Mouse (Mus musculus): ENCODE measurements around the gene 1110008P14Rik. TPM values are rescaled to one million over a fixed set of nuclear protein-coding genes. Genes with fewer than 3 reads are reported as not detected.

1110008P14Rik gene
- polyA plus RNA-seq, 1 experiment, result 104 TPM

DNA sequence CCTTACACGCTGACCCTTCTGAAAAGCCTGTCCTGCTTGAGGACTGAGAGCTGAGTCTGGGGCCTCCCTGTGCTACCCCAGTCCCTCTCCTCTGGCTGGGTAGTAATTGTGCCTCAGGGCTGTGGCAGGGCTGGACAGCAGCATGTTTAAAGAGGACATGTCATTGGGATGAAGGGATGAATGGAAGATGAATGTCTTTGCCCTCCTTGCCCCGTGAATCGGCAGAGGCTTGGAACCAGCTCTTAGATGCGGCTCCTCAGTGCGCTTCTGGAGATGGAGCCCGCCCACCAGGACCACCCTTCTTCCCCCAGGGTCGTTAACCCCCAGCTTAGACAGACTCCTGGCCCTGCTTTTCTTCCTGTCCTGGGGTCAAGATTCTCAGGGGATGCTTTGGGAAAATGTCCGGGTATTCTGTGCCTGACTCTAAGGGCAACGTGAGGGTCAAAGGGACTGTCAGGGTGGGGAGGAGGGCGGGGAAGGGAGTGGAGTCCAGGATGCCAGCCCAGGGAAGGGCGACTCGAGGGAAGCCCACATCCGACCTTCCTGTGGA, 52.8 kb downstream of the 1110008P14Rik start:
- TF ChIP-seq CEBPB (IDR thresholded peaks at IDR 0.05; ENCODE audit: low read depth) (no peak), CTCF (IDR thresholded peaks at IDR 0.05; ENCODE audit: control insufficient read depth, insufficient read depth, insufficient read length) (no peak), USF1 (IDR thresholded peaks at IDR 0.05; ENCODE audit: low read depth) (no peak), MYOD1 (IDR thresholded peaks at IDR 0.05; ENCODE audit: control insufficient read depth, insufficient read length, low read depth) (no peak), MYOG (IDR thresholded peaks at IDR 0.05; ENCODE audit: control insufficient read depth, extremely low read depth, insufficient read length) (no peak), FOSL1 (IDR thresholded peaks at IDR 0.05; ENCODE audit: insufficient read depth, low read length, poor library complexity, severe bottlenecking) (no peak), MAX (IDR thresholded peaks at IDR 0.05) (no peak)
- Histone ChIP-seq H3ac (ENCODE audit: control insufficient read depth, insufficient read length, low read depth) (peak overlapping the region; percentile 3), H3K27me3 (ENCODE audit: control insufficient read depth, insufficient read depth, insufficient read length) (no peaks in the 10 kb centered on the region), H3K4me3 (ENCODE audit: insufficient read depth, poor library complexity, severe bottlenecking) (no peak overlapping the region), H3K79me2 (ENCODE audit: control insufficient read depth, insufficient read depth) (no peaks in the 10 kb centered on the region), H3K36me3 (ENCODE audit: control insufficient read depth, insufficient read depth) (no peaks in the 10 kb centered on the region), H3K79me3 (ENCODE audit: low read depth) (no peaks in the 10 kb centered on the region)

DNA sequence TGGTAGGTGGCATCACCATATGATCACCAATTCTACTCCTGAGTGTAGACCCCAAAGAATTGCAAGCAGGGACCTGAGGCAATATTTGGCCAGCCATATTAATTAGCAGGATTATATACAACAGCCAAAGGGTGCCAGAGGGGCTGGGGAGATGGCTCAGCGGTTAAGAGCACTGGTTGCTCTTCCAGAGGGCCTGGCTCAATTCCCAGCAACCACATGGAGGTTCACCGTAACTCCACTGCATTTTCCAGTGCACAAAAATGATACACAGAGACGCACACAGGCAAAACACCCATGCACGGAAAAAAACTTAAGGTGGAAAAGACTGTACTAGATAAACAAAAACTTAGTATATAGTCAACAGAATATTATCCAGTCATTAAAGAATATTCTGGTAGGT, 54.5 kb downstream of the 1110008P14Rik start:
- TF ChIP-seq CTCF (IDR thresholded peaks at IDR 0.05; ENCODE audit: control insufficient read depth, insufficient read depth, insufficient read length) (no peak), MYOG (IDR thresholded peaks at IDR 0.05; ENCODE audit: control insufficient read depth, extremely low read depth, insufficient read length) (no peak), CEBPB (IDR thresholded peaks at IDR 0.05; ENCODE audit: low read depth) (no peak), FOSL1 (IDR thresholded peaks at IDR 0.05; ENCODE audit: insufficient read depth, low read length, poor library complexity, severe bottlenecking) (no peak), USF1 (IDR thresholded peaks at IDR 0.05; ENCODE audit: low read depth) (no peak), MAX (IDR thresholded peaks at IDR 0.05) (no peak), MYOD1 (IDR thresholded peaks at IDR 0.05; ENCODE audit: control insufficient read depth, insufficient read length, low read depth) (no peak)
- H3K79me2 ChIP-seq (ENCODE audit: control insufficient read depth, insufficient read depth), result no peaks in the 10 kb centered on the region
- no peak overlapping the region for H3ac ChIP-seq (ENCODE audit: control insufficient read depth, insufficient read length, low read depth)
- no peaks in the 10 kb centered on the region for H3K79me3 ChIP-seq (ENCODE audit: low read depth)
- no peaks in the 10 kb centered on the region for H3K36me3 ChIP-seq (ENCODE audit: control insufficient read depth, insufficient read depth)
- H3K27me3 ChIP-seq (ENCODE audit: control insufficient read depth, insufficient read depth, insufficient read length), result no peaks in the 10 kb centered on the region
- H3K4me3 ChIP-seq (ENCODE audit: insufficient read depth, poor library complexity, severe bottlenecking), result no peak overlapping the region

Other genes starting within 250 kb of the 1110008P14Rik start
- gene Prrc2b, start 230.9 kb downstream of the 1110008P14Rik start, polyA plus RNA-seq (2012; fragmentation: generic; extraction: Trizol), result 45.0 TPM
- 12.9 TPM for gene Pomt1, start 145.3 kb downstream of the 1110008P14Rik start, polyA plus RNA-seq (2012; fragmentation: generic; extraction: Trizol)
- gene Uck1, start 121.8 kb downstream of the 1110008P14Rik start, polyA plus RNA-seq (2012; fragmentation: generic; extraction: Trizol), result 47.7 TPM
- gene Golga2, start 94.6 kb downstream of the 1110008P14Rik start, polyA plus RNA-seq (2012; fragmentation: generic; extraction: Trizol), result 36.3 TPM
- 387 TPM for gene Swi5, start 93.9 kb downstream of the 1110008P14Rik start, polyA plus RNA-seq (2012; fragmentation: generic; extraction: Trizol)
- 43.5 TPM for gene Ciz1, start 29.6 kb downstream of the 1110008P14Rik start, polyA plus RNA-seq (2012; fragmentation: generic; extraction: Trizol)
- 27.7 TPM for gene Dnm1, start 28.6 kb downstream of the 1110008P14Rik start, polyA plus RNA-seq (2012; fragmentation: generic; extraction: Trizol)
- gene Lcn2, start 6.3 kb upstream of the 1110008P14Rik start, polyA plus RNA-seq (2012; fragmentation: generic; extraction: Trizol), result not detected
- 39.1 TPM for gene Ptges2, start 14.0 kb upstream of the 1110008P14Rik start, polyA plus RNA-seq (2012; fragmentation: generic; extraction: Trizol)
- 3.2 TPM for gene Naif1, start 68.5 kb upstream of the 1110008P14Rik start, polyA plus RNA-seq (2012; fragmentation: generic; extraction: Trizol)
- 11.2 TPM for gene Slc25a25, start 69.5 kb upstream of the 1110008P14Rik start, polyA plus RNA-seq (2012; fragmentation: generic; extraction: Trizol)
- gene Fam102a, start 153.4 kb upstream of the 1110008P14Rik start, polyA plus RNA-seq (2012; fragmentation: generic; extraction: Trizol), result 2.4 TPM
- 73.7 TPM for gene Dpm2, start 188.9 kb upstream of the 1110008P14Rik start, polyA plus RNA-seq (2012; fragmentation: generic; extraction: Trizol)
- gene Pip5kl1, start 192.9 kb upstream of the 1110008P14Rik start, polyA plus RNA-seq (2012; fragmentation: generic; extraction: Trizol), result 0.05 TPM
- 0.04 TPM for gene 9430097D07Rik, start 193.7 kb upstream of the 1110008P14Rik start, polyA plus RNA-seq (2012; fragmentation: generic; extraction: Trizol)
- gene St6galnac4, start 205.2 kb upstream of the 1110008P14Rik start, polyA plus RNA-seq (2012; fragmentation: generic; extraction: Trizol), result 82.3 TPM
- 59.1 TPM for gene St6galnac6, start 217.8 kb upstream of the 1110008P14Rik start, polyA plus RNA-seq (2012; fragmentation: generic; extraction: Trizol)
- gene Ak1, start 239.8 kb upstream of the 1110008P14Rik start, polyA plus RNA-seq (2012; fragmentation: generic; extraction: Trizol), result 184 TPM